Mouse (Mus musculus) neural tube, embryonic 13.5 days (tissue): ENCODE data around the gene Mrvi1. TPM values are rescaled to one million over a fixed set of nuclear protein-coding genes. Genes with fewer than 3 reads are reported as not detected.

Experiments used
- ATAC-seq: fragments of 200-750 bp; cut with Nextera tagmentation; 2 replicates; pipeline ENCODE4 v1.8.0; 2017; ENCODE audit warnings: low read depth, mild to moderate bottlenecking, moderate TSS enrichment, moderate library complexity
- H3K27ac ChIP-seq: fragments of 300-500 bp; sonication (generic); replicated peaks from 2 replicates; pipeline ENCODE4 v1.5.1; 2015; ENCODE audit warnings: moderate library complexity, mild to moderate bottlenecking, inconsistent platforms
- H3K27me3 ChIP-seq: fragments of 300-500 bp; sonication (generic); 2 replicates; pipeline ENCODE4 v1.6.1; 2015; ENCODE audit warnings: mild to moderate bottlenecking, inconsistent platforms
- H3K36me3 ChIP-seq: fragments of 300-500 bp; sonication (generic); 2 replicates; pipeline ENCODE4 v1.6.1; 2015; ENCODE audit warnings: mild to moderate bottlenecking, inconsistent platforms
- H3K4me1 ChIP-seq: fragments of 300-500 bp; sonication (generic); replicated peaks from 2 replicates; pipeline ENCODE4 v1.6.1; 2015; ENCODE audit warnings: inconsistent platforms
- H3K4me2 ChIP-seq: fragments of 300-500 bp; sonication (generic); 2 replicates; pipeline ENCODE4 v1.6.1; 2015; ENCODE audit warnings: inconsistent platforms, mild to moderate bottlenecking, moderate library complexity
- H3K4me3 ChIP-seq: fragments of 300-500 bp; sonication (generic); 2 replicates; pipeline ENCODE4 v1.5.1; 2015; ENCODE audit warnings: mild to moderate bottlenecking, inconsistent platforms
- H3K9ac ChIP-seq: fragments of 300-500 bp; sonication (generic); 2 replicates; pipeline ENCODE4 v1.6.1; 2015; ENCODE audit warnings: moderate library complexity, mild to moderate bottlenecking, inconsistent platforms
- H3K9me3 ChIP-seq: fragments of 300-500 bp; sonication (generic); 2 replicates; pipeline ENCODE4 v1.6.1; 2016; ENCODE audit warnings: inconsistent platforms
- WGBS: fragments of 180-500 bp; shearing (Covaris S2); methylation state at CpG from one replicate; pipeline ENCODE4 v1.1.7; 2015; 5-methylcytosine and 5-hydroxymethylcytosine counted together
- polyA plus RNA-seq: library from polyadenylated mRNA; unstranded; fragments of >200 nt; fragmentation: Nextera tagmentation; extraction: Ambion mirVana; gene quantifications from 2 replicates; pipeline ENCODE4 v1.2.1, GENCODE M21; 2015

The Mrvi1 gene
- polyA plus RNA-seq, 1 experiment from 2014 or later = 1.5 TPM

DNA sequence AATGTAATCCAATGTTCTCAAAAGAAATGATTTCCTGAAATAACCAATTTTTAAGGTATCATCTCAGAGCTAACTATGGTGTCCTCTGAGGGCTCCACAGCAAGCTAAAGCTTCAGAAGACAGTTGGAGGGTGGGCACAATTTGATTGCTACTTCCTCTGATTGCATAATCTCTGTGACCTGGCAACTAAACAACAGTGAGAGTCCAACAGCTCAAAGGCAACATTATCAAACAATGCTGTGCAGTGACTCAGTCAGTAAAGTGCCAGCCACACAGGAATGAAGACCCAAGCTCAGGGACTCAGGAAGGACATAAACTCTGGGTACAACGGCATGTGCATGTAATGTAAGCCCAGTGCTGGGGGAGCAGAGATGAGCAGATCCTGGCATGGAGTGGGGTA is 149.2 kb downstream of the Mrvi1 start:
- no peaks in the 10 kb centered on the region for H3K4me1 ChIP-seq
- no peak for ATAC-seq
- H3K9ac ChIP-seq = no peak overlapping the region
- 86% methylated on average over 1 of the region's 1 CpGs for WGBS
- H3K36me3 ChIP-seq = peaks cover 36% of the 10 kb centered on the region
- H3K4me2 ChIP-seq = no peak overlapping the region
- H3K27ac ChIP-seq = no peak overlapping the region
- H3K4me3 ChIP-seq = no peak overlapping the region
- no peaks in the 10 kb centered on the region for H3K9me3 ChIP-seq
- no peaks in the 10 kb centered on the region for H3K27me3 ChIP-seq

DNA sequence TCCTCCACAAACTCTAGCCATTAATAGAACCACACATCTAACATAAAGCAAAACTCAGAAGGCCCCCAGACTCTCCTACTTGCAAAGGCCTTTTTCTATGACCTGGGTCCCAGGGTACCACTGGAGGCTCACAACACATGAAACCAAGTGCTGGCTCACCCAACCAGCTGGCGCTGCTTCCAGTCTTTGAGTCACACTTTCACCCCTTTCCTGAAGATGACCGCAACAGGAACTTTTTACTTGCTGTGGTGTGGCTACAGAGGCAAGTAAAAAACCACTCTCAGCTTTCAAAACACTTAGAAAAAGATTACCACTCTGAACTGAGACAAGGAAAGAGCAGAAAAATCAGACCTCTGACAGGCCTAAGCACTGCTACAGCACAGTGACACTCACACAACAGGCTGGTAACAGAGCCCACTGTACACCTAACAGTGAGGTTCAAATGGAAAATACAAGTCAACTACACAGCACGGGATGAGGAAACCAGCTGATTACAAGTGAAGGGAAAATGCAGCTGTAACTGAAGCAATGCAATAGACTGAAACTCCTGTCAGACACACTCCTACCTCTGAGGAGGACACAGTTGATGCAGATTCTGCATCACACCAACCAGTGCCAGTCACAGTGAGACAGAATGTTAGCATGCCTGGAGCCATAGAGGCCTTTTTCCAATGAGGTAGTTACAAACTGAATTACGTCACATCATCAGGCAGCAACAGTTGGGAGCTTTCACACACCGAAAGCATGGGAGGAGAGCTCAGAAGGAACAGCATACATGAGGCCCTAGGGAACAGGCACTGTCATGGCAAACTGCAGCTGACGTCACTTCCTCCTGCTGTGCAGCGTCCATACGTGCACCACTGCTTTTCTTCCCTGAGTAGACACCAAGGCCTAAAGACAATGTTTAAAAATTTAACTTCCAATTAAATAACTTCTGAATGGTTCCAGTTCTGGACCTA is 158.0 kb downstream of the Mrvi1 start:
- no peak for ATAC-seq
- WGBS = 80% methylated on average over 8 of the region's 8 CpGs

DNA sequence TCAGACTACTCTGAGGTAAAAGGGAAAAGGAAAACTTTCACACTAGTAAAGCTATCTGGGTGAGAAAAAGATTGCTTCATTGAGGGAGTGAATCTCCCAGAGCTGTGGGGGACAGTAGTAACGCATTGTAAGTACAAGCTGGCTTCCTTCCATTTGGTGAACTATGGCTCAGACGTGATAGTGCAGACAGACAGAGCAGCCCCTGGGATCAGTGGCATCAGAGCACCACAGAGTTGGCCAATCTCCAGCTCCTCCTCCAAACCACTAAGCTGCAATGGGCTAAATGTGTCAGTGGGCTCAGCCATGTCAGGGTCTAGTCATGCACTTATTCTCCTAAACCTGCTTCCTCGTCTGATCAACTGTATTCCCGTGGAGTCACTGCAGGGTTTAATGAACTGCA is 158.7 kb downstream of the Mrvi1 start:
- ATAC-seq = no peak
- H3K4me1 ChIP-seq = peaks cover 12% of the 10 kb centered on the region
- no peak overlapping the region for H3K4me3 ChIP-seq
- no peak overlapping the region for H3K9ac ChIP-seq
- peaks cover 26% of the 10 kb centered on the region for H3K36me3 ChIP-seq
- H3K4me2 ChIP-seq = no peak overlapping the region
- H3K27ac ChIP-seq = no peak overlapping the region
- WGBS = 72% methylated on average over 4 of the region's 4 CpGs
- H3K9me3 ChIP-seq = no peaks in the 10 kb centered on the region
- H3K27me3 ChIP-seq = no peaks in the 10 kb centered on the region

More for the DNA sequence above, 158.0 kb downstream of the Mrvi1 start:
- Histone ChIP-seq H3K36me3 (peaks cover 31% of the 10 kb centered on the region), H3K9me3 (no peaks in the 10 kb centered on the region), H3K4me2 (no peak overlapping the region), H3K4me3 (no peak overlapping the region), H3K4me1 (peaks cover 12% of the 10 kb centered on the region), H3K27me3 (no peaks in the 10 kb centered on the region), H3K9ac (no peak overlapping the region), H3K27ac (no peak overlapping the region)

DNA sequence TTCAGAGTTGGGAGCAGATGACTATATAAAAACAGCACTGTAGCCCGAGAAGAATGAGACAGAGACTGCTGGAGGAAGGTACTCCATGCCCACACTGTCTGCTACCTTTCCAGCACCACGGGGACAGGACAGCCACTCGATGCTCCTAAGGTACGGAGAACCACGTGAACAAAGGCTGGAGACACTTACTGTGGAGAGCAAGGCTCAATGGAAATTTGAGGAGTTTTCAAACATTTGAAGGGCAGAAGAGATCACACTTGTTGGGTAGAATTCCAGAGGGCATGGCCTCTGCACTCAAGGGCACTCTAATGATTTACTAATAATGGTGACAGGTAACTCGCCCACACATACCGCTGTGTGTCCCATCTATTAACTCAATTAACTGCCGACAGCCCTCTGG is 159.2 kb downstream of the Mrvi1 start:
- no peak overlapping the region for H3K27ac ChIP-seq
- no peak overlapping the region for H3K4me2 ChIP-seq
- H3K9me3 ChIP-seq = no peaks in the 10 kb centered on the region
- no peak overlapping the region for H3K9ac ChIP-seq
- H3K4me1 ChIP-seq = peaks cover 12% of the 10 kb centered on the region
- H3K36me3 ChIP-seq = peaks cover 26% of the 10 kb centered on the region
- ATAC-seq = no peak
- H3K27me3 ChIP-seq = no peaks in the 10 kb centered on the region
- H3K4me3 ChIP-seq = no peak overlapping the region
- WGBS = 86% methylated on average over 8 of the region's 8 CpGs

DNA sequence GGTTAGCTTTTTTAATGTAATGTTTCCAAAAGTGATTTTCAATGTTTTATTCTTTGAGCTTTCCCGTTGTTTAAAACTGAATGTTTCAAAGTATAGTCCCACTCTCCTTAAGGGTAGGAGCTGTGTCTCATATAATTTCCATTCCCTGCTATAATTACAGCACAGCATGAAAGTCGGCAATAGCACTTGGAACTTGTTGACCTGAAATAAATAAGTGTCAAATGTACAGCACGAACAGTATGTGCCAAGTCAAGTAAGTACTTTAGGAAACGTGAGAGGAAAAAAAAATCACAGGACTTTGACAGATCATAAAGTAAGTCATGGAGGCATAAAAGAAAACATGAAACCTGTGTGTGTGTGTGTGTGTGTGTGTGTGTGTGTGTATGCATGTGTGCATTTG is 160.2 kb downstream of the Mrvi1 start:
- Histone ChIP-seq H3K4me2 (no peak overlapping the region), H3K4me3 (no peak overlapping the region), H3K36me3 (peaks cover 23% of the 10 kb centered on the region), H3K9me3 (no peaks in the 10 kb centered on the region), H3K27me3 (no peaks in the 10 kb centered on the region), H3K9ac (no peak overlapping the region), H3K4me1 (peaks cover 12% of the 10 kb centered on the region), H3K27ac (no peak overlapping the region)
- 59% methylated on average over 4 of the region's 4 CpGs for WGBS
- ATAC-seq = no peak

DNA sequence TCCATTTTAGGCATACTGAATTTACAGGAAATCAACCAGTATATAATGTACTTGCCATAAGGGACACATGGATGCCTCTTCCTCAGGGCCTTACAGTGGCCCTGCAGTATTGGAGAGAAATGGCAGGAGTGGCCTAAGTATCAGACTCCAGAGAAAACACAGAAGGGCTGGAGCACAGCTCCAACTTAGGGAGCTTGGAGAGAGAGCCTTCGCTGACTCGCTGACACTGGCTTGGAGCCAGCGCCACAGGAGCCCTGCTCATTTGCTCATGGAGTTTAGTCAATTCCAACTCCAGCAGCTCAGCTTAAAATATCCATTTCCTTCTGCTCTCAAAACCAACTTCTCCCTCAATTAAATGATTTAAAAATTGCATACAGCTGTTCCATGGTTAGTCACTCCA is 160.6 kb downstream of the Mrvi1 start:
- Histone ChIP-seq H3K4me1 (peaks cover 12% of the 10 kb centered on the region), H3K27me3 (no peaks in the 10 kb centered on the region), H3K4me2 (no peak overlapping the region), H3K9me3 (no peaks in the 10 kb centered on the region), H3K9ac (no peak overlapping the region), H3K36me3 (peaks cover 23% of the 10 kb centered on the region), H3K27ac (peak overlapping the region; percentile 29; the same call in 1 of the 2 replicates), H3K4me3 (no peak overlapping the region)
- 63% methylated on average over 3 of the region's 3 CpGs for WGBS
- ATAC-seq = peak; percentile 36

DNA sequence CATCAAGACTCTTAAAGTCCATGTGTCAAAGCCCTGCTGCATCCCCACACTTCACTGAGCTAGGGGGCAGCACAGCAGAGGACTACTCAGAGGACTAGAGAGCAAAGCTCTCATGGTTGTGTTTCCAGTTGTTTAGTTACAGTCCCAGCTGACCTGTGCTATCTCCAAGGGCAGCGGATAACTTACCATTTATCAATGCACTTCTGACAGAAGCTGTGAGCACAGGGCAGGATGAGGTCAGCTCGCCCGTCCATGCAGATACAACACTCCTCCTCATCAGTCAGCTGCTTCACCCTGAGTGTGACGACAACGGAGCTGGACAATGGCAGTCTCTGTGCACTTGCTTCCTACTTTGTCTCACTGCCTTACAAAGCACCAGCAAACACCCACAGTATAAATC is 161.2 kb downstream of the Mrvi1 start:
- 11% methylated on average over 5 of the region's 5 CpGs for WGBS
- Histone ChIP-seq H3K4me1 (peaks cover 12% of the 10 kb centered on the region), H3K27ac (0 out of 2 replicates have a peak overlapping the region, but pooled peaks have one; percentile 29), H3K9ac (no peak overlapping the region), H3K27me3 (no peaks in the 10 kb centered on the region), H3K9me3 (no peaks in the 10 kb centered on the region), H3K4me3 (no peak overlapping the region), H3K4me2 (no peak overlapping the region), H3K36me3 (peaks cover 23% of the 10 kb centered on the region)
- ATAC-seq = peak; percentile 75

DNA sequence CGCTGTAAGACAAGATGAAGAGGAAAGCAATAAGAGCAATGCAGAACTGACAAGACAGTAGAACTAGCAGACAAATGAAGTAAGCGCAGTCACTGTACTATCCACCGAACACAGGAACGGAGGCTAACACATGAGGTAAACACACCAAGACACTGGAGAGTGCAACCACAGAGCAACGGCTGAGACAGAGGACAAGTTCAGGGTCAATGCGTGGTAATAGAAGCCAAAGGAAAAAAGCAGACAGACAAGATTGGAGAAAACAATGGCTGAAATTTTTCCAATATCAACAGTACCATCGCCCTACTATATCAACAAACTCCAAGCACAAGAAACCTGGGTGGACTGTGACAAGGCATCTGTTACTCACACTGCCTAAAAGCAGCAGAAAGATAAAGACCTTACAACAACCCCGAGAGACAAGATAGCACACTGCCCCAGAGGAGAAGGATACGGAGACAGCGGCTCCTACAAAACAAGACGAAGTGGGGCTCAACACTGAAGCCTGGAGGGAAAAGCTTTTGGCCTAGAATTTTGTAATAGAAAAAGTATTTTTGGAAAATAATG is 163.4 kb downstream of the Mrvi1 start:
- no peak overlapping the region for H3K4me2 ChIP-seq
- WGBS = 90% methylated on average over 11 of the region's 11 CpGs
- H3K36me3 ChIP-seq = peaks cover 8% of the 10 kb centered on the region; the same call in 1 of the 2 replicates
- H3K9ac ChIP-seq = no peak overlapping the region
- H3K27me3 ChIP-seq = no peaks in the 10 kb centered on the region
- ATAC-seq = no peak
- H3K9me3 ChIP-seq = no peaks in the 10 kb centered on the region
- no peak overlapping the region for H3K27ac ChIP-seq
- H3K4me1 ChIP-seq = peaks cover 12% of the 10 kb centered on the region
- no peak overlapping the region for H3K4me3 ChIP-seq

Other genes with a start within 250 kb of the Mrvi1 start
- 5.2 and 5.4 TPM in 2 replicates for gene Ampd3, start 214.3 kb downstream of the Mrvi1 start, polyA plus RNA-seq
- gene Rnf141, start 138.0 kb downstream of the Mrvi1 start, polyA plus RNA-seq = 30.0 and 32.2 TPM in 2 replicates
- 8.1 and 8.2 TPM in 2 replicates for gene Lyve1, start 119.2 kb downstream of the Mrvi1 start, polyA plus RNA-seq
- 87.8 and 91.8 TPM in 2 replicates for gene Ctr9, start 46.5 kb upstream of the Mrvi1 start, polyA plus RNA-seq
- 1,234 and 1,331 TPM in 2 replicates for gene Eif4g2, start 100.6 kb upstream of the Mrvi1 start, polyA plus RNA-seq